Mouse (Mus musculus): Measurements from ENCODE around the gene Fam227b. TPM values are rescaled to one million over a fixed set of nuclear protein-coding genes. Genes with fewer than 3 reads are reported as not detected.

Gene Fam227b
- not detected in 2 replicates for polyA plus RNA-seq (2015; fragmentation: Nextera tagmentation; extraction: Ambion mirVana)

- peak within 1 kb of the TSS; percentile 76 for H3K4me2 ChIP-seq
- peak within 1 kb of the TSS; percentile 91 for H3K9ac ChIP-seq
- no peaks in the 10 kb centered on the region for H3K9me3 ChIP-seq
- no peaks in the 10 kb centered on the region for H3K27me3 ChIP-seq (replicated peaks)
- peaks cover 13% of the 10 kb centered on the region for H3K36me3 ChIP-seq
- peak within 1 kb of the TSS; percentile 92 for H3K27ac ChIP-seq (replicated peaks)
- ATAC-seq (ENCODE audit: extremely low read depth, insufficient number of reproducible peaks, low FRiP score, low TSS enrichment): peak; percentile 98
- under 1% methylated on average over 57 of the region's 57 CpGs for WGBS
- H3K4me1 ChIP-seq: peaks cover 11% of the 10 kb centered on the region
- H3K4me3 ChIP-seq: peak within 1 kb of the TSS; percentile 79
These were observed at the start of gene Fam227b, which contains the start of gene Dtwd1 for GRCm38 (mm10) chr2:126151855-126152571. Gene Fam227b (minus strand): TSS chr2:126152004. Gene Dtwd1 (plus strand): TSS chr2:126152141.

GRCm38 (mm10) chr2:126198971-126199370 is 47.2 kb upstream of the Fam227b start:
- H3K36me3 ChIP-seq: no peaks in the 10 kb centered on the region
- H3K4me1 ChIP-seq: no peaks in the 10 kb centered on the region
- H3K9ac ChIP-seq: no peak overlapping the region
- H3K4me3 ChIP-seq: no peak overlapping the region
- 72% methylated on average over 3 of the region's 3 CpGs for WGBS
- H3K9me3 ChIP-seq: no peaks in the 10 kb centered on the region
- no peak for ATAC-seq (ENCODE audit: extremely low read depth, insufficient number of reproducible peaks, low FRiP score, low TSS enrichment)
- H3K27ac ChIP-seq (replicated peaks): no peak overlapping the region
- no peak overlapping the region for H3K4me2 ChIP-seq
- H3K27me3 ChIP-seq (replicated peaks): no peaks in the 10 kb centered on the region

GRCm38 (mm10) chr2:126195631-126196356 is 44.0 kb upstream of the Fam227b start:
- no peak overlapping the region for H3K4me2 ChIP-seq
- no peaks in the 10 kb centered on the region for H3K36me3 ChIP-seq
- H3K9me3 ChIP-seq: no peaks in the 10 kb centered on the region
- H3K27me3 ChIP-seq (replicated peaks): no peaks in the 10 kb centered on the region
- no peak for ATAC-seq (ENCODE audit: extremely low read depth, insufficient number of reproducible peaks, low FRiP score, low TSS enrichment)
- H3K4me3 ChIP-seq: no peak overlapping the region
- H3K27ac ChIP-seq (replicated peaks): no peak overlapping the region
- 78% methylated on average over 12 of the region's 12 CpGs for WGBS
- no peaks in the 10 kb centered on the region for H3K4me1 ChIP-seq
- H3K9ac ChIP-seq: no peak overlapping the region

GRCm38 (mm10) chr2:126192129-126192528 is 40.3 kb upstream of the Fam227b start:
- Histone ChIP-seq H3K27me3 (replicated peaks) (no peaks in the 10 kb centered on the region), H3K4me2 (no peak overlapping the region), H3K4me1 (no peaks in the 10 kb centered on the region), H3K9ac (no peak overlapping the region), H3K4me3 (no peak overlapping the region), H3K9me3 (no peaks in the 10 kb centered on the region), H3K36me3 (no peaks in the 10 kb centered on the region), H3K27ac (replicated peaks) (no peak overlapping the region)
- WGBS: 76% methylated on average over 2 of the region's 2 CpGs
- ATAC-seq (ENCODE audit: extremely low read depth, insufficient number of reproducible peaks, low FRiP score, low TSS enrichment): no peak

- Histone ChIP-seq H3K27me3 (replicated peaks) (no peaks in the 10 kb centered on the region), H3K27ac (replicated peaks) (no peak overlapping the region), H3K4me2 (no peak overlapping the region), H3K36me3 (no peaks in the 10 kb centered on the region), H3K4me3 (no peak overlapping the region), H3K9me3 (no peaks in the 10 kb centered on the region), H3K9ac (no peak overlapping the region), H3K4me1 (no peaks in the 10 kb centered on the region)
- 65% methylated on average over 4 of the region's 4 CpGs for WGBS
- no peak for ATAC-seq (ENCODE audit: extremely low read depth, insufficient number of reproducible peaks, low FRiP score, low TSS enrichment)
These were observed 39.5 kb upstream of the Fam227b start for GRCm38 (mm10) chr2:126191306-126191705.

- no peaks in the 10 kb centered on the region for H3K36me3 ChIP-seq
- H3K27me3 ChIP-seq (replicated peaks): no peaks in the 10 kb centered on the region
- no peak overlapping the region for H3K9ac ChIP-seq
- no peak overlapping the region for H3K4me3 ChIP-seq
- no peak for ATAC-seq (ENCODE audit: extremely low read depth, insufficient number of reproducible peaks, low FRiP score, low TSS enrichment)
- no peaks in the 10 kb centered on the region for H3K9me3 ChIP-seq
- 92% methylated on average over 1 of the region's 1 CpGs for WGBS
- H3K27ac ChIP-seq (replicated peaks): no peak overlapping the region
- no peaks in the 10 kb centered on the region for H3K4me1 ChIP-seq
- H3K4me2 ChIP-seq: no peak overlapping the region
These were observed 19.6 kb upstream of the Fam227b start for GRCm38 (mm10) chr2:126171427-126171826.

- ATAC-seq (ENCODE audit: extremely low read depth, insufficient number of reproducible peaks, low FRiP score, low TSS enrichment): no peak
- H3K36me3 ChIP-seq: peaks cover 25% of the 10 kb centered on the region
- H3K9ac ChIP-seq: no peak overlapping the region
- no peak overlapping the region for H3K4me2 ChIP-seq
- H3K4me3 ChIP-seq: no peak overlapping the region
- no peak overlapping the region for H3K27ac ChIP-seq (replicated peaks)
- no peaks in the 10 kb centered on the region for H3K27me3 ChIP-seq (replicated peaks)
- no peaks in the 10 kb centered on the region for H3K4me1 ChIP-seq
- WGBS: 83% methylated on average over 8 of the region's 8 CpGs
- no peaks in the 10 kb centered on the region for H3K9me3 ChIP-seq
These were observed 15.2 kb upstream of the Fam227b start for GRCm38 (mm10) chr2:126166848-126167617.

GRCm38 (mm10) chr2:126166335-126166734 is 14.5 kb upstream of the Fam227b start:
- Histone ChIP-seq H3K27ac (replicated peaks) (no peak overlapping the region), H3K4me3 (no peak overlapping the region), H3K27me3 (replicated peaks) (no peaks in the 10 kb centered on the region), H3K4me1 (no peaks in the 10 kb centered on the region), H3K9me3 (no peaks in the 10 kb centered on the region), H3K36me3 (peaks cover 32% of the 10 kb centered on the region), H3K4me2 (no peak overlapping the region), H3K9ac (no peak overlapping the region)
- ATAC-seq (ENCODE audit: extremely low read depth, insufficient number of reproducible peaks, low FRiP score, low TSS enrichment): no peak

- H3K27me3 ChIP-seq (replicated peaks): no peaks in the 10 kb centered on the region
- ATAC-seq (ENCODE audit: extremely low read depth, insufficient number of reproducible peaks, low FRiP score, low TSS enrichment): peak; percentile 37; the same call in 1 of the 2 replicates
- H3K9me3 ChIP-seq: 0 out of 2 replicates have a peak, but pooled peaks cover 2% of the 10 kb centered on the region
- no peak overlapping the region for H3K27ac ChIP-seq (replicated peaks)
- H3K36me3 ChIP-seq: peaks cover 41% of the 10 kb centered on the region
- no peak overlapping the region for H3K9ac ChIP-seq
- WGBS: 74% methylated on average over 5 of the region's 5 CpGs
- no peaks in the 10 kb centered on the region for H3K4me1 ChIP-seq
- no peak overlapping the region for H3K4me2 ChIP-seq
- no peak overlapping the region for H3K4me3 ChIP-seq
These were observed 13.6 kb upstream of the Fam227b start for GRCm38 (mm10) chr2:126165277-126166018.

GRCm38 (mm10) chr2:126147723-126148122 is 4.1 kb downstream of the Fam227b start:
- no peaks in the 10 kb centered on the region for H3K9me3 ChIP-seq
- peaks cover 4% of the 10 kb centered on the region for H3K4me1 ChIP-seq
- ATAC-seq (ENCODE audit: extremely low read depth, insufficient number of reproducible peaks, low FRiP score, low TSS enrichment): no peak
- H3K36me3 ChIP-seq: no peaks in the 10 kb centered on the region
- H3K4me2 ChIP-seq: no peak overlapping the region
- H3K4me3 ChIP-seq: no peak overlapping the region
- no peaks in the 10 kb centered on the region for H3K27me3 ChIP-seq (replicated peaks)
- no peak overlapping the region for H3K27ac ChIP-seq (replicated peaks)
- no peak overlapping the region for H3K9ac ChIP-seq

- 80% methylated on average over 4 of the region's 4 CpGs for WGBS
- Histone ChIP-seq H3K9me3 (no peaks in the 10 kb centered on the region), H3K4me2 (no peak overlapping the region), H3K4me3 (no peak overlapping the region), H3K36me3 (no peaks in the 10 kb centered on the region), H3K4me1 (no peaks in the 10 kb centered on the region), H3K9ac (no peak overlapping the region), H3K27me3 (replicated peaks) (no peaks in the 10 kb centered on the region), H3K27ac (replicated peaks) (no peak overlapping the region)
- no peak for ATAC-seq (ENCODE audit: extremely low read depth, insufficient number of reproducible peaks, low FRiP score, low TSS enrichment)
These were observed 57.2 kb downstream of the Fam227b start for GRCm38 (mm10) chr2:126094616-126095015.

Data from heart, embryonic 13.5 days (tissue).